Mouse (Mus musculus) forebrain, embryonic 14.5 days (tissue): ENCODE results near the gene Galnt2. TPM values are rescaled to one million over a fixed set of nuclear protein-coding genes. Genes with fewer than 3 reads are reported as not detected.
A peak's percentile ranks its signal among the peaks of the same experiment; 100 is the strongest.

Experiments used
- ATAC-seq: fragments of 200-750 bp; cut with Nextera tagmentation; 2 replicates; pipeline ENCODE4 v1.8.0; 2017; ENCODE audit warnings: mild to moderate bottlenecking, moderate library complexity
- DNase-seq: peaks from one replicate; pipeline ENCODE4 v3.0.0-alpha.2; 2015; ENCODE audit warnings: low spot score
- H3K27ac ChIP-seq: fragments of 300-500 bp; sonication (generic); 2 replicates; pipeline ENCODE4 v1.5.1; 2014; ENCODE audit warnings: low read depth, mild to moderate bottlenecking, control low read depth, low read length, moderate library complexity
- H3K27me3 ChIP-seq: fragments of 300-500 bp; sonication (generic); replicated peaks from 2 replicates; pipeline ENCODE4 v1.6.1; 2014; ENCODE audit warnings: low read length, control low read depth, mixed read lengths; ENCODE audit not compliant: control insufficient read depth, insufficient read depth
- H3K36me3 ChIP-seq: fragments of 300-500 bp; sonication (generic); 2 replicates; pipeline ENCODE4 v1.6.1; 2014; ENCODE audit warnings: low read length, control low read depth; ENCODE audit not compliant: control insufficient read depth, insufficient read depth
- H3K4me1 ChIP-seq: fragments of 300-500 bp; sonication (generic); 2 replicates; pipeline ENCODE4 v1.6.1; 2014; ENCODE audit warnings: antibody characterized with exemption, low read length, control low read depth; ENCODE audit not compliant: control insufficient read depth, insufficient read depth
- H3K4me2 ChIP-seq: fragments of 300-500 bp; sonication (generic); 2 replicates; pipeline ENCODE4 v1.6.1; 2014; ENCODE audit warnings: mild to moderate bottlenecking, control low read depth, low read length
- H3K4me3 ChIP-seq: fragments of 300-500 bp; sonication (generic); 2 replicates; pipeline ENCODE4 v1.5.1; 2014; ENCODE audit warnings: low read depth, low read length, control low read depth
- H3K9ac ChIP-seq: fragments of 300-500 bp; sonication (generic); 2 replicates; pipeline ENCODE4 v1.6.1; 2014; ENCODE audit warnings: mild to moderate bottlenecking, low read length, control low read depth, moderate library complexity
- H3K9me3 ChIP-seq: fragments of 300-500 bp; sonication (generic); replicated peaks from 2 replicates; pipeline ENCODE4 v1.6.1; 2016; ENCODE audit warnings: low read length, control low read depth, mixed read lengths; ENCODE audit not compliant: control insufficient read depth
- WGBS: fragments of 180-500 bp; shearing (Covaris S2); extraction: QIAGEN DNeasy Blood & Tissue Kit; methylation state at CpG from one replicate; pipeline ENCODE4 v1.1.7; 2014; 5-methylcytosine and 5-hydroxymethylcytosine counted together
- polyA plus RNA-seq: library from polyadenylated mRNA; unstranded; fragments of >200 nt; fragmentation: Nextera tagmentation; extraction: Ambion mirVana; gene quantifications from 2 replicates; pipeline ENCODE4 v1.2.1, GENCODE M21; 2014

Galnt2 gene
- polyA plus RNA-seq, 1 experiment from 2014 or later = 44.3 TPM

GRCm38 (mm10) chr8:124321227-124321840, 90.1 kb downstream of the Galnt2 start:
- Histone ChIP-seq H3K4me3 (no peak overlapping the region), H3K9me3 (no peaks in the 10 kb centered on the region), H3K9ac (no peak overlapping the region), H3K27me3 (no peaks in the 10 kb centered on the region), H3K27ac (peak overlapping the region; percentile 9; the same call in 1 of the 2 replicates), H3K4me2 (no peak overlapping the region), H3K4me1 (peaks cover 23% of the 10 kb centered on the region), H3K36me3 (peaks cover 20% of the 10 kb centered on the region; the same call in 1 of the 2 replicates)
- WGBS = 55% methylated on average over 12 of the region's 12 CpGs
- ATAC-seq (peak; percentile 22; the same call in 1 of the 2 replicates), DNase-seq (peak; percentile 50)

GRCm38 (mm10) chr8:124323356-124323755, 92.2 kb downstream of the Galnt2 start:
- Histone ChIP-seq H3K4me1 (peaks cover 19% of the 10 kb centered on the region), H3K27me3 (no peaks in the 10 kb centered on the region), H3K36me3 (peaks cover 40% of the 10 kb centered on the region), H3K9ac (no peak overlapping the region), H3K4me2 (no peak overlapping the region), H3K27ac (no peak overlapping the region), H3K9me3 (no peaks in the 10 kb centered on the region), H3K4me3 (no peak overlapping the region)
- ATAC-seq (no peak), DNase-seq (no peak)
- 91% methylated on average over 14 of the region's 14 CpGs for WGBS

DNA sequence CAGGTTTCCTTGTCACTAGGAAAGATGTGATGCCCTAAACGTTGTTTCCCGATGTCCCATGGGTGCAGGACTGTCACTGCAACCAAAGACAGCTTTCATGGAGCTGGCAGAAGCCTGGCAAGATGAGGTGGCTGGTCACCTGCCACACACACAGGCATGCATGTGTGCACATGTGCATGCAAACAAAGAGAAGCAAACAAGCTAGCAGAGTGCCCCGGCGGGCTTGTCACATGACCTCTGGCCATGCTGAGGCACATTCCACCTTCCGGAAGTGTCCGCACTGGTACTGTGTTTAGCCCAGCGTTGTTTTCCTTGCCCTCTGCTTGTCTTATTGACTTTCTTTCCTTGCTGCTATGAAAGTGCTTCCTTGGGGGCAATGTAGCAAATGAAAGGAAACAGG, 97.1 kb downstream of the Galnt2 start:
- WGBS = 94% methylated on average over 7 of the region's 7 CpGs
- no peak for DNase-seq
- no peak overlapping the region for H3K4me2 ChIP-seq

GRCm38 (mm10) chr8:124329690-124330089, 98.5 kb downstream of the Galnt2 start:
- H3K4me3 ChIP-seq = no peak overlapping the region
- H3K9me3 ChIP-seq = no peaks in the 10 kb centered on the region
- H3K4me2 ChIP-seq = no peak overlapping the region
- no peak overlapping the region for H3K9ac ChIP-seq
- no peaks in the 10 kb centered on the region for H3K27me3 ChIP-seq
- H3K36me3 ChIP-seq = peaks cover 66% of the 10 kb centered on the region
- DNase-seq = no peak
- no peak overlapping the region for H3K27ac ChIP-seq
- H3K4me1 ChIP-seq = no peaks in the 10 kb centered on the region
- no peak for ATAC-seq
- 51% methylated on average over 10 of the region's 10 CpGs for WGBS

More for the DNA sequence above, 97.1 kb downstream of the Galnt2 start:
- Histone ChIP-seq H3K9ac (no peak overlapping the region), H3K9me3 (no peaks in the 10 kb centered on the region), H3K27me3 (no peaks in the 10 kb centered on the region), H3K36me3 (peaks cover 60% of the 10 kb centered on the region), H3K4me3 (no peak overlapping the region), H3K4me1 (no peaks in the 10 kb centered on the region), H3K27ac (no peak overlapping the region)
- ATAC-seq = no peak

- Histone ChIP-seq H3K27ac (peak overlapping the region; percentile 44; the same call in 1 of the 2 replicates), H3K4me3 (no peak overlapping the region), H3K36me3 (peaks cover 66% of the 10 kb centered on the region), H3K27me3 (no peaks in the 10 kb centered on the region), H3K9ac (no peak overlapping the region), H3K4me1 (no peaks in the 10 kb centered on the region), H3K4me2 (no peak overlapping the region), H3K9me3 (no peaks in the 10 kb centered on the region)
- DNase-seq = peak; percentile 73
- ATAC-seq = peak; percentile 81
- WGBS = 42% methylated on average over 2 of the region's 3 CpGs
These were observed 99.2 kb downstream of the Galnt2 start for GRCm38 (mm10) chr8:124330433-124330832.

GRCm38 (mm10) chr8:124331094-124331493, 99.9 kb downstream of the Galnt2 start:
- Histone ChIP-seq H3K4me3 (no peak overlapping the region), H3K9me3 (no peaks in the 10 kb centered on the region), H3K4me2 (no peak overlapping the region), H3K27me3 (no peaks in the 10 kb centered on the region), H3K36me3 (peaks cover 69% of the 10 kb centered on the region), H3K4me1 (no peaks in the 10 kb centered on the region), H3K27ac (peak overlapping the region; percentile 44; the same call in 1 of the 2 replicates), H3K9ac (no peak overlapping the region)
- ATAC-seq (no peak), DNase-seq (no peak)
- WGBS = 87% methylated on average over 3 of the region's 3 CpGs

DNA sequence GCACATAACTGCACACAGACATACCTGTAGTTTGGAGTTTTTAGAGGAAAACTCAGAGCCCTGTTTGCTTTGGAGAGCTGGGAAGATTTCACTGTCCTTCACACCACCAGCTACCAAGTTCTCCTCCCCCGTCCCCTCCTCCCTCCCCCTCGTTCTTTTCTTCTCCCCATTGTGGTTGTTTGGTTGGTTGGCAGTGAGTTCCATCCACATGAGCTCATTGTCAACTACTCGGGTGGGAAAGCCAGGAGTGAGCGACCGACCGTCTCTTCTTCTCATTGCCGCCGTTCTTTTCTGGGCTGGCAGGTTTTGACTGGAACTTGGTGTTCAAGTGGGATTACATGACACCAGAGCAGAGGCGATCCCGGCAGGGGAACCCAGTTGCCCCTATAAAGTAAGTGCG, 100.5 kb downstream of the Galnt2 start:
- no peaks in the 10 kb centered on the region for H3K9me3 ChIP-seq
- no peak for ATAC-seq
- 56% methylated on average over 11 of the region's 11 CpGs for WGBS
- peaks cover 69% of the 10 kb centered on the region for H3K36me3 ChIP-seq
- no peak overlapping the region for H3K4me2 ChIP-seq
- H3K27me3 ChIP-seq = no peaks in the 10 kb centered on the region
- H3K4me3 ChIP-seq = no peak overlapping the region
- no peak overlapping the region for H3K9ac ChIP-seq
- DNase-seq = no peak
- H3K4me1 ChIP-seq = no peaks in the 10 kb centered on the region
- no peak overlapping the region for H3K27ac ChIP-seq

DNA sequence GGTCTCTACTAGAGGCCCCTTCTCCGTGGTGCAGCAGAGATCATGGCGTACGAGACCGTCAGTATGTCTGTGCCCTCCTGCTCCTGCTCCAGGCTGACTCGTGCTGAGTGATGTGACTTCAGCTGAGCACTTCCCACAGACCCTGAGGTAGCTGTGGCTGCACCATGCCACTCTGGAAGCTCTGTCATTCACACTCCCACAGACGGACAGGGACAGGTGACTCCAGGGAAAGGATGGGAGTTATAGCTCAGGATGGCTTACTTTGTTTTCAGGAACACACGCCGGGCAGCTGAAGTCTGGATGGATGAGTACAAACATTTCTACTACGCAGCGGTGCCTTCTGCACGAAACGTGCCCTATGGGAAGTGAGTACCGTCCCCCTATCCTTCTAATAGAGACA, 105.1 kb downstream of the Galnt2 start:
- Histone ChIP-seq H3K27me3 (no peaks in the 10 kb centered on the region), H3K9me3 (no peaks in the 10 kb centered on the region), H3K9ac (no peak overlapping the region), H3K36me3 (peaks cover 82% of the 10 kb centered on the region), H3K4me1 (no peaks in the 10 kb centered on the region), H3K4me2 (no peak overlapping the region), H3K4me3 (no peak overlapping the region), H3K27ac (no peak overlapping the region)
- no peak for DNase-seq
- WGBS = 94% methylated on average over 13 of the region's 13 CpGs
- no peak for ATAC-seq

- 91% methylated on average over 3 of the region's 3 CpGs for WGBS
- Histone ChIP-seq H3K27me3 (no peaks in the 10 kb centered on the region), H3K4me3 (no peak overlapping the region), H3K4me1 (no peaks in the 10 kb centered on the region), H3K9me3 (no peaks in the 10 kb centered on the region), H3K36me3 (peaks cover 91% of the 10 kb centered on the region), H3K9ac (no peak overlapping the region), H3K27ac (no peak overlapping the region), H3K4me2 (no peak overlapping the region)
- DNase-seq (no peak), ATAC-seq (no peak)
These were observed 108.6 kb downstream of the Galnt2 start for GRCm38 (mm10) chr8:124339742-124340141.
